Mouse (Mus musculus): ENCODE data around the gene Abcc8. TPM values are rescaled to one million over a fixed set of nuclear protein-coding genes. Genes with fewer than 3 reads are reported as not detected.

Abcc8 gene
- polyA plus RNA-seq, 1 experiment from 2014 or later = 0.11 TPM

DNA sequence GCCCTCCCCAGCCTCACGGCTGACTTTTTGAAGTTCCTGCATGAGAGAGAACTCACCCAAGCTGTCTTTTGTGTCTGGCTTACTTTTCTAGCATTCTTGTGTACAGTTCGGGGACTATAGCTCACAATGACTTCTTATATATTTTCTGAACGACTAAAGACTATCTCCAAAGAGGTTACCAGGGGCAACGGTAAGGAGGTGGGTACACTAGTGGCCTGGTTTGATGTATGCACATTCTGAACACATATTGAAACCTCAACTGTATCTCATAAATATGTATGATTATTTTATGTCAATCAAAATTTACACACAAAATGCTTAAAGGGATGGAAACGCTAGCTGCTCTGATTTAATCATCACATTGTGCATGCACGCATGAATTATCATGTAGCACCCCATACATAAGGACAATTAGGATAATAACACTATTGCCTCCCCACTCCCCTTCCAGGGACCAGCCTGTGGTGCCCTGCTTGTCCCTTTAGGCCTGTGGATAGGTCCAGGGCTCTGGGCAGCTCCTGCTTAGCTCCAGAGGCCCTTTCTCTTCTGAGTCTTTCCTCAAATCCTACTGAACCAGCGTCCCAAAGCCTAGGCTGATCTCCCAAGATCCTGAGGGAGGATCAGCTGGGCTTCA lies 33.0 kb downstream of the Abcc8 start:
- Histone ChIP-seq H3K4me1 (ENCODE audit: insufficient read depth) (no peaks in the 10 kb centered on the region), H3K27ac (ENCODE audit: low read depth) (no peak overlapping the region), H3K27me3 (ENCODE audit: insufficient read depth, low read length) (no peaks in the 10 kb centered on the region), H3K4me2 (ENCODE audit: low read depth, low read length) (no peak overlapping the region), H3K9me3 (ENCODE audit: low read length) (no peaks in the 10 kb centered on the region), H3K36me3 (replicated peaks; ENCODE audit: insufficient read depth, low read length) (no peaks in the 10 kb centered on the region), H3K9ac (replicated peaks) (no peak overlapping the region), H3K4me3 (ENCODE audit: low read depth, low read length) (no peak overlapping the region)
- TF ChIP-seq CTCF (IDR thresholded peaks at IDR 0.05; ENCODE audit: low read depth) (no peak), EP300 (IDR thresholded peaks at IDR 0.05; ENCODE audit: low read depth) (no peak)
- 79% methylated on average over 7 of the region's 7 CpGs for WGBS (ENCODE audit: insufficient replicate concordance)
- DNase-seq = no peak
- no peak for ATAC-seq

DNA sequence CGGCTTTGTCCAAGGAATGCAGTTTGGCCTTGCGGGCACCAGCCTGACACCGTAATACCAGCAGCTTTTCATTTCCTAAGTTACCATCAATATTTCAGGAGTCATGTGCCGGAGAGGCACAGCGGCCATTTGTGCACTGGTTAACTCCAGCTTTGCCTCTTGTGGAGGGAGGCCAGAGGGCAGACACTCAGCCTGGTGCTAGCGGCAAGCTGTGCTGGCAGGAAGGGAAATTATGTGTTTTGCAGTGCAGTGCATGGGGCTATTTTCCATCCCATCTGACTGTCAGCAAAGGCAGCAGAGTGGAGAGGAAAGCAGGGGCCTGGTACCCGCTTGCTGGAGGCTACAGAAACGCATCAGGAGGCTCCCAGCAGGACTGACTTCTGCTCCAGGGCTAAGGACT lies 35.8 kb downstream of the Abcc8 start:
- no peak overlapping the region for H3K27ac ChIP-seq (ENCODE audit: low read depth)
- H3K4me3 ChIP-seq (ENCODE audit: low read depth, low read length) = no peak overlapping the region
- no peaks in the 10 kb centered on the region for H3K36me3 ChIP-seq (replicated peaks; ENCODE audit: insufficient read depth, low read length)
- no peaks in the 10 kb centered on the region for H3K27me3 ChIP-seq (ENCODE audit: insufficient read depth, low read length)
- DNase-seq (no peak), ATAC-seq (no peak)
- no peak overlapping the region for H3K9ac ChIP-seq (replicated peaks)
- no peaks in the 10 kb centered on the region for H3K9me3 ChIP-seq (ENCODE audit: low read length)
- TF ChIP-seq EP300 (IDR thresholded peaks at IDR 0.05; ENCODE audit: low read depth) (no peak), CTCF (IDR thresholded peaks at IDR 0.05; ENCODE audit: low read depth) (no peak)
- H3K4me2 ChIP-seq (ENCODE audit: low read depth, low read length) = no peak overlapping the region
- 78% methylated on average over 8 of the region's 8 CpGs for WGBS (ENCODE audit: insufficient replicate concordance)
- H3K4me1 ChIP-seq (ENCODE audit: insufficient read depth) = no peaks in the 10 kb centered on the region

DNA sequence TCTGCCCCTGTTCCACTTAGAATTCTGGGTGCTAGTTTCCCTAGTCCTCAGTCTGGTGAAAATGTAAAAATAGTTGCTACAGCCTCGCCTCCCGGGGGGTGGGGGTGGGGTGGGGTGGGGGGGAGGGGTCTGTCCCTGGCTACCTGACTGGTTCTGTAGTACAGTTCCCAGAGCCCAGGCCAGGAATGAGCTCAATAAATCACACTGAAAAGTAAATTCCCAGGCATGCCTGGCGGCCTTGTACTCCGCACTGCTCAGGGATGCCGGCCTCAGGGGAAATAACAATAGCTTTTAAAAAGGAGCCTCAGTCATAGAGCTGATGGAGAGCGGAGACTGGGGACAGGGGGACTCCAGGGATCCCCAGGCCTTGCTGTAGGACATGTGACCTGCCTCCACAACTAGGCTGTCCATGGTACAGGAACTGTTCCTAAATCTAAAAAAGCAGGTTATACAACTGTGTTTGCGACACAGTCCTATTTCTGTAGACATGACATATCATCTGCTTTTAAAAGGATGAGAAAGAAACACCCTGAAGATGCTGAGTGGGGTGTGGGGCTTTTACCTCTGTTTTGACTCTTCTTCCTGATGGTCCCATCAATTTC lies 41.4 kb downstream of the Abcc8 start:
- ATAC-seq = no peak

DNA sequence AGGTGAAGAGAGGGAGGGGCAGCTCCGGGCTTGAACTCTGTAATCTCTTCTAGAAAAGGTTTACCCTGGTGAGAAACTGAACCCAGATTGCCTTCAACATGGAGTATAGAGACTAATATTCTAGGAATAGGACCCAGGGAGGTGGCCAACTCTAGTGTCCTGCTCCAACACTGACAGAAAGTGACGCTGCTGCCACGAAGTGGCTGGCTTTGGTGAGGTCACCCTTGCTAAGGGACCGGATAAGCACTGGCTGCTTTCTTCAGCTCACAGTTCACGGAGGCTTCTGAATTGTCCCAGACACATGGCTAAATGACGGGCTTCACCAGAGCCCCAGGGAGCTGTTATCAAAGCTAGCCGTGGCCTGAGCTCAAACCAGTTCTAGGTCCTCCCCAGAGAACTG lies 46.0 kb downstream of the Abcc8 start:
- H3K27me3 ChIP-seq (ENCODE audit: insufficient read depth, low read length) = no peaks in the 10 kb centered on the region
- H3K4me1 ChIP-seq (ENCODE audit: insufficient read depth) = no peaks in the 10 kb centered on the region
- H3K9ac ChIP-seq (replicated peaks) = no peak overlapping the region
- DNase-seq (no peak), ATAC-seq (no peak)
- no peaks in the 10 kb centered on the region for H3K9me3 ChIP-seq (ENCODE audit: low read length)
- 19% methylated on average over 7 of the region's 7 CpGs for WGBS (ENCODE audit: insufficient replicate concordance)
- H3K4me3 ChIP-seq (ENCODE audit: low read depth, low read length) = no peak overlapping the region
- no peaks in the 10 kb centered on the region for H3K36me3 ChIP-seq (replicated peaks; ENCODE audit: insufficient read depth, low read length)
- TF ChIP-seq EP300 (IDR thresholded peaks at IDR 0.05; ENCODE audit: low read depth) = no peak
- no peak for TF ChIP-seq CTCF (IDR thresholded peaks at IDR 0.05; ENCODE audit: low read depth)
- no peak overlapping the region for H3K4me2 ChIP-seq (ENCODE audit: low read depth, low read length)
- H3K27ac ChIP-seq (ENCODE audit: low read depth) = no peak overlapping the region

More for the DNA sequence above, 41.4 kb downstream of the Abcc8 start:
- TF ChIP-seq CTCF (IDR thresholded peaks at IDR 0.05; ENCODE audit: low read depth) = no peak
- TF ChIP-seq EP300 (IDR thresholded peaks at IDR 0.05; ENCODE audit: low read depth) = no peak
- Histone ChIP-seq H3K4me1 (ENCODE audit: insufficient read depth) (no peaks in the 10 kb centered on the region), H3K9me3 (ENCODE audit: low read length) (no peaks in the 10 kb centered on the region), H3K4me3 (ENCODE audit: low read depth, low read length) (no peak overlapping the region), H3K27ac (ENCODE audit: low read depth) (no peak overlapping the region), H3K27me3 (ENCODE audit: insufficient read depth, low read length) (no peaks in the 10 kb centered on the region), H3K4me2 (ENCODE audit: low read depth, low read length) (no peak overlapping the region), H3K9ac (replicated peaks) (no peak overlapping the region), H3K36me3 (replicated peaks; ENCODE audit: insufficient read depth, low read length) (no peaks in the 10 kb centered on the region)
- 42% methylated on average over 7 of the region's 7 CpGs for WGBS (ENCODE audit: insufficient replicate concordance)
- DNase-seq = no peak

DNA sequence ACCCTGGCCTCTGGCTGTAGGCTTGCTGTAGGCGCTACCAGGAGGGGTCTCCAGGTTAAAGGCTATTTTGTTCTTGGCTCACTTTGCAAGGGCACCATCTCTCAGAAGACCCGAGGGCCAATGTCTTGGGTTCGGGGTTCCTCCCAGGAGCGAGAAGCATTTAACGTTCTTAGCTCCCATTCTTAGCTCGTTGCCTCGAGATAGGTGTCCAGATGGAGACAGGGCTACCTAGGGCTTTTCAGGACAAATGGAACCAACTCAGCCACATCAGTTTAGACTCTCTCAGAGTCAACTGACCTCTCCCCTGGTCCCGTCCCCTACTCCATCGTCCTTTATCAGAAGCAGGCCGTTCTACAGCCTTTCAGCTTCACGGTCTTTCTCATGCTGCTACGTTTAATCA lies 47.6 kb downstream of the Abcc8 start:
- no peaks in the 10 kb centered on the region for H3K4me1 ChIP-seq (ENCODE audit: insufficient read depth)
- no peak for DNase-seq
- no peak overlapping the region for H3K4me2 ChIP-seq (ENCODE audit: low read depth, low read length)
- no peaks in the 10 kb centered on the region for H3K36me3 ChIP-seq (replicated peaks; ENCODE audit: insufficient read depth, low read length)
- ATAC-seq = no peak
- no peaks in the 10 kb centered on the region for H3K9me3 ChIP-seq (ENCODE audit: low read length)
- 83% methylated on average over 12 of the region's 12 CpGs for WGBS (ENCODE audit: insufficient replicate concordance)
- no peak for TF ChIP-seq CTCF (IDR thresholded peaks at IDR 0.05; ENCODE audit: low read depth)
- no peak for TF ChIP-seq EP300 (IDR thresholded peaks at IDR 0.05; ENCODE audit: low read depth)
- H3K27ac ChIP-seq (ENCODE audit: low read depth) = no peak overlapping the region
- no peak overlapping the region for H3K4me3 ChIP-seq (ENCODE audit: low read depth, low read length)
- H3K27me3 ChIP-seq (ENCODE audit: insufficient read depth, low read length) = no peaks in the 10 kb centered on the region
- no peak overlapping the region for H3K9ac ChIP-seq (replicated peaks)

DNA sequence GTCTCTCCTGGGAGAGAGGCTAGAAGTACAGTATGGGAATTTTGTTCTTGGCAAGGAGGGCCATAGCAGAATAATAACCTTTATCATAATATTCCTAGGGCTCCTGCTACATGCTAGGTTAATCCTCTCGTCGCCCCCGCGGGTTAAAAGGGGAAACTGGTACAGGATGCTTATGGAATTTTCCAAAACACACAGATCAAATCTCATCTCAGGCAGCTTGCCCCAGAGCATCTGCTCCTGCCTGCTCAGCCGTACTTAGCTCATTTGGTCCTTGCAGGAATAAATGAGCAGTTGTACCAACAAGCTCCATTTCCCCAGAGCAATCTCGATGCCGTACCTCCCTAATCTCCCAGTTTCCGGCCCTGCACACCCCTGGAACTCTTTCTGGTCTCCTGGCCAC lies 48.0 kb downstream of the Abcc8 start:
- H3K4me2 ChIP-seq (ENCODE audit: low read depth, low read length) = no peak overlapping the region
- ATAC-seq (no peak), DNase-seq (no peak)
- 74% methylated on average over 8 of the region's 8 CpGs for WGBS (ENCODE audit: insufficient replicate concordance)
- no peak overlapping the region for H3K9ac ChIP-seq (replicated peaks)
- no peaks in the 10 kb centered on the region for H3K9me3 ChIP-seq (ENCODE audit: low read length)
- H3K27me3 ChIP-seq (ENCODE audit: insufficient read depth, low read length) = no peaks in the 10 kb centered on the region
- H3K36me3 ChIP-seq (replicated peaks; ENCODE audit: insufficient read depth, low read length) = no peaks in the 10 kb centered on the region
- TF ChIP-seq EP300 (IDR thresholded peaks at IDR 0.05; ENCODE audit: low read depth) (no peak), CTCF (IDR thresholded peaks at IDR 0.05; ENCODE audit: low read depth) (no peak)
- H3K4me1 ChIP-seq (ENCODE audit: insufficient read depth) = no peaks in the 10 kb centered on the region
- H3K4me3 ChIP-seq (ENCODE audit: low read depth, low read length) = no peak overlapping the region
- no peak overlapping the region for H3K27ac ChIP-seq (ENCODE audit: low read depth)

Measured in liver, postnatal 0 days (tissue).